Mouse (Mus musculus) E14TG2a.4 (cell line): Measurements from ENCODE around the gene Olfr1152.

Experiments used
- H3K27me3 ChIP-seq: 2 replicates; pipeline ENCODE4 v1.6.1; 2014; ENCODE audit warnings: low read length, control low read depth; ENCODE audit not compliant: insufficient read depth
- H3K36me3 ChIP-seq: 2 replicates; pipeline ENCODE4 v1.6.1; 2014; ENCODE audit warnings: low read length, control low read depth; ENCODE audit not compliant: insufficient read depth
- H3K4me1 ChIP-seq: replicated peaks from 2 replicates; pipeline ENCODE4 v1.6.1; 2014; ENCODE audit warnings: low read depth, low read length, control low read depth
- H3K4me3 ChIP-seq: replicated peaks from 2 replicates; pipeline ENCODE4 v1.5.1; 2014; ENCODE audit warnings: mild to moderate bottlenecking, low read length
- H3K9me3 ChIP-seq: 2 replicates; pipeline ENCODE4 v1.6.1; 2014; ENCODE audit warnings: low read length, control low read depth
- CTCF ChIP-seq: conservative IDR thresholded peaks from 2 replicates; pipeline ENCODE4 v1.5.1; 2014; ENCODE audit warnings: low read length
- NANOG ChIP-seq: IDR thresholded peaks from 2 replicates; pipeline ENCODE4 v1.6.1; 2014; ENCODE audit warnings: borderline replicate concordance, low read length, mixed read lengths
- POU5F1 ChIP-seq: IDR thresholded peaks from 2 replicates; pipeline ENCODE4 v1.6.1; 2014; ENCODE audit warnings: low read length, borderline replicate concordance

Olfr1152 gene

GRCm38 (mm10) chr2:87866192-87866591 lies at the start of gene Olfr1152:
Gene Olfr1152 (plus strand): TSS chr2:87866492.
- Histone ChIP-seq H3K27me3 (no peaks in the 10 kb centered on the region), H3K36me3 (no peaks in the 10 kb centered on the region), H3K4me1 (no peaks in the 10 kb centered on the region), H3K9me3 (peaks cover 14% of the 10 kb centered on the region), H3K4me3 (no peak within 1 kb of the TSS)
- TF ChIP-seq NANOG (no peak), CTCF (no peak)

DNA sequence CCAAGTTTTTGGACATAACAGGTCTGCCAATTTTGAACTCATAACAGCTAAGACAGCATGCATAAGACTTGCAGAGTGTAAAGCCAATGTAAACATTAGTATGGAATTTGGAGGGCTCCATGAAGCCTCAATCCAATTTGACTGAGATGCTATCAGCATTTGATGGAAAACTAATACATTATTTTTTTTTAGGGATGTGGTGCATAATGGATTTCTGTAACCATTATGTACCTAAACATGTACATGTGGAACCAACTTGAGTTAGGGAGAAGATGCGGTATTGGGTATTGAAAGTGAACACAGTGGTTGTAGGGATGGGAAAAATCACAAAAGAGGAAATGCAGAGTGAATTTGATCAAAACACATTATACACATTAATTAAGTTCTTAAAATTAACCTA lies 36.1 kb upstream of the Olfr1152 start, which contains the start of gene Olfr1148:
Gene Olfr1148, plus strand, starts transcription at position 301 of the 400 bp plus-strand sequence.
- no peaks in the 10 kb centered on the region for H3K36me3 ChIP-seq
- no peaks in the 10 kb centered on the region for H3K9me3 ChIP-seq
- H3K4me3 ChIP-seq: no peak within 1 kb of the TSS
- no peaks in the 10 kb centered on the region for H3K4me1 ChIP-seq
- no peak for TF ChIP-seq CTCF
- TF ChIP-seq NANOG: no peak
- no peak for TF ChIP-seq POU5F1
- H3K27me3 ChIP-seq: no peaks in the 10 kb centered on the region

- H3K27me3 ChIP-seq: no peaks in the 10 kb centered on the region
- H3K4me1 ChIP-seq: no peaks in the 10 kb centered on the region
- TF ChIP-seq CTCF (no peak), POU5F1 (no peak), NANOG (no peak)
- H3K4me3 ChIP-seq: no peak within 1 kb of the TSS
- no peaks in the 10 kb centered on the region for H3K36me3 ChIP-seq
- H3K9me3 ChIP-seq: no peaks in the 10 kb centered on the region
These were observed 22.6 kb upstream of the Olfr1152 start, which contains the start of gene Olfr1150-ps1 for GRCm38 (mm10) chr2:87843693-87844092. Gene Olfr1150-ps1 (plus strand): TSS chr2:87843993.

- Histone ChIP-seq H3K36me3 (no peaks in the 10 kb centered on the region), H3K4me1 (no peaks in the 10 kb centered on the region), H3K27me3 (no peaks in the 10 kb centered on the region), H3K4me3 (no peak within 1 kb of the TSS), H3K9me3 (no peaks in the 10 kb centered on the region)
- TF ChIP-seq CTCF (no peak), POU5F1 (no peak), NANOG (no peak)
These were observed 10.7 kb upstream of the Olfr1152 start, which contains the start of gene Olfr1151 for GRCm38 (mm10) chr2:87855562-87855961. Gene Olfr1151 (plus strand): TSS chr2:87855862.

GRCm38 (mm10) chr2:87894662-87895061 lies 28.4 kb downstream of the Olfr1152 start, which contains the start of gene Olfr1153:
Gene Olfr1153 (plus strand): TSS chr2:87894962.
- Histone ChIP-seq H3K9me3 (peaks cover 22% of the 10 kb centered on the region), H3K4me1 (no peaks in the 10 kb centered on the region), H3K27me3 (no peaks in the 10 kb centered on the region), H3K4me3 (no peak within 1 kb of the TSS), H3K36me3 (no peaks in the 10 kb centered on the region)
- TF ChIP-seq NANOG (no peak), CTCF (no peak), POU5F1 (no peak)

- H3K9me3 ChIP-seq: no peaks in the 10 kb centered on the region
- no peak within 1 kb of the TSS for H3K4me3 ChIP-seq
- no peaks in the 10 kb centered on the region for H3K4me1 ChIP-seq
- no peaks in the 10 kb centered on the region for H3K36me3 ChIP-seq
- no peaks in the 10 kb centered on the region for H3K27me3 ChIP-seq
- TF ChIP-seq POU5F1 (no peak), NANOG (no peak), CTCF (no peak)
These were observed 38.8 kb downstream of the Olfr1152 start, which contains the start of gene Olfr1154 for GRCm38 (mm10) chr2:87905066-87905465. Gene Olfr1154 (minus strand): TSS chr2:87905166.
